9 mouse cellular contexts compared by ENCODE assay signal in the genomic region with DNA sequence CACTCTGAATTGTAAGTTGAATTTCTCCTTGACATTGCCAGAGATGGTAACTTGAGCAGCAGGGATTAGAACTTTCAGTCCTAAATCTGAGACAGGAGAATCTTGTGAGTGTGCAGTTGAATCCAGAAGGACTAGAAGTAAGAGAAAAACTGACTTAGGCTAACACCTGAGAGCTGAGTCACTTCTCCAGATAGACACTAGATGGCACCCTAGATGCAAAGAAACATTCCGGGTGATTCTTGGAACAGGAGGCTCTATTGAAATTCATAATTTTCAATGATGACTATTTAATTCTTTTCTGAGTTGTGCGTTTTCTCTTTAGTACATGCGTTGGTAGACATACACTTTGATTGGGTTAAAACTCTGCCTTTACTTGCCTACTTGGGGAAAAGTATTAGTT.
DNase-seq lines count a peak whose midpoint lies in the region; ATAC-seq and TF ChIP-seq lines count a peak whose summit lies in the region.
"Had no signal": no experiment of that assay in that cellular context is flagged by ENCODE, and none has a peak within 500 bp of the region (broad histone marks: within the 10 kb centered on the region; RNA-seq: fewer than 3 reads in every experiment).

No protein-coding gene starts in this region.

- H3K4me1 ChIP-seq in hindbrain, postnatal 0 days (ENCODE audit: insufficient read depth, low read length) = no peaks in the 10 kb centered on the region
- H3K4me1 ChIP-seq in hindbrain, embryonic 13.5 days (replicated peaks) = no peaks in the 10 kb centered on the region
- H3K4me1 ChIP-seq in midbrain, embryonic 14.5 days (ENCODE audit: control insufficient read depth, insufficient read depth, low read length) = no peaks in the 10 kb centered on the region
- H3K4me1 ChIP-seq in midbrain, embryonic 11.5 days (ENCODE audit: control insufficient read depth, insufficient read depth, low read length) = no peaks in the 10 kb centered on the region
- H3K4me1 ChIP-seq: embryonic facial prominence, embryonic 12.5 days had no signal

- no peaks in the 10 kb centered on the region for H3K9me3 ChIP-seq in hindbrain, postnatal 0 days (ENCODE audit: low read length)
- no peaks in the 10 kb centered on the region for H3K9me3 ChIP-seq in hindbrain, embryonic 13.5 days
- H3K9me3 ChIP-seq in midbrain, embryonic 14.5 days (ENCODE audit: control insufficient read depth, low read length) = no peaks in the 10 kb centered on the region
- no peaks in the 10 kb centered on the region for H3K9me3 ChIP-seq in midbrain, embryonic 11.5 days (ENCODE audit: control insufficient read depth, low read length)
- H3K9me3 ChIP-seq: embryonic facial prominence, embryonic 12.5 days had no signal

- no peak overlapping the region for H3K4me2 ChIP-seq in hindbrain, postnatal 0 days (ENCODE audit: low read depth, low read length)
- no peak overlapping the region for H3K4me2 ChIP-seq in hindbrain, embryonic 13.5 days
- H3K4me2 ChIP-seq in midbrain, embryonic 14.5 days (ENCODE audit: low read length) = no peak overlapping the region
- H3K4me2 ChIP-seq in midbrain, embryonic 11.5 days = no peak overlapping the region
- H3K4me2 ChIP-seq: embryonic facial prominence, embryonic 12.5 days had no signal

- 41% methylated on average over 3 of the region's 3 CpGs for WGBS in hindbrain, postnatal 0 days
- 44% methylated on average over 3 of the region's 3 CpGs for WGBS in hindbrain, embryonic 13.5 days
- 41% methylated on average over 3 of the region's 3 CpGs for WGBS in midbrain, embryonic 14.5 days
- 49% methylated on average over 3 of the region's 3 CpGs for WGBS in midbrain, embryonic 11.5 days

- no peaks in the 10 kb centered on the region for H3K36me3 ChIP-seq in hindbrain, postnatal 0 days (ENCODE audit: insufficient read depth, low read length)
- no peaks in the 10 kb centered on the region for H3K36me3 ChIP-seq in hindbrain, embryonic 13.5 days
- no peaks in the 10 kb centered on the region for H3K36me3 ChIP-seq in midbrain, embryonic 14.5 days (ENCODE audit: control insufficient read depth, insufficient read depth, low read length)
- no peaks in the 10 kb centered on the region for H3K36me3 ChIP-seq in midbrain, embryonic 11.5 days (ENCODE audit: control insufficient read depth, insufficient read depth, low read length)
- H3K36me3 ChIP-seq: embryonic facial prominence, embryonic 12.5 days had no signal

- H3K27me3 ChIP-seq in hindbrain, postnatal 0 days (ENCODE audit: insufficient read depth, low read length) = no peaks in the 10 kb centered on the region
- no peaks in the 10 kb centered on the region for H3K27me3 ChIP-seq in hindbrain, embryonic 13.5 days
- H3K27me3 ChIP-seq in midbrain, embryonic 14.5 days (ENCODE audit: control insufficient read depth, insufficient read depth, low read length) = no peaks in the 10 kb centered on the region
- no peaks in the 10 kb centered on the region for H3K27me3 ChIP-seq in midbrain, embryonic 11.5 days (ENCODE audit: control insufficient read depth, insufficient read depth, low read length)
- H3K27me3 ChIP-seq: embryonic facial prominence, embryonic 12.5 days had no signal

- TF ChIP-seq CTCF in hindbrain, postnatal 0 days (IDR thresholded peaks at IDR 0.05; ENCODE audit: low read depth) = peak; percentile 74

- peak; percentile 72 for DNase-seq in hindbrain, postnatal 0 days (ENCODE audit: low spot score)
- DNase-seq in midbrain, embryonic 14.5 days = peak; percentile 73
- no peak for DNase-seq in midbrain, embryonic 11.5 days (ENCODE audit: low spot score, missing footprints)
- peak; percentile 29 to 33 for DNase-seq in cerebellum, adult 18-20 months
- DNase-seq in retina, embryonic 14.5 days (ENCODE audit: low spot score) = peak; percentile 76
- DNase-seq in spleen, postnatal 4 days (ENCODE audit: low spot score in 2 of 2) = no peak
- DNase-seq: lung, adult 18-20 months had no signal

- H3K27ac ChIP-seq in hindbrain, postnatal 0 days = no peak overlapping the region
- no peak overlapping the region for H3K27ac ChIP-seq in hindbrain, embryonic 13.5 days
- H3K27ac ChIP-seq in midbrain, embryonic 14.5 days (replicated peaks; ENCODE audit: low read depth, low read length) = no peak overlapping the region
- H3K27ac ChIP-seq in midbrain, embryonic 11.5 days (ENCODE audit: low read depth, low read length) = no peak overlapping the region
- H3K27ac ChIP-seq: embryonic facial prominence, embryonic 12.5 days had no signal

- no peak for ATAC-seq in hindbrain, postnatal 0 days
- no peak for ATAC-seq in hindbrain, embryonic 13.5 days (ENCODE audit: low FRiP score)
- no peak for ATAC-seq in midbrain, embryonic 14.5 days (ENCODE audit: low FRiP score, low TSS enrichment)
- no peak for ATAC-seq in midbrain, embryonic 11.5 days (ENCODE audit: low FRiP score)

- no peak overlapping the region for H3K4me3 ChIP-seq in hindbrain, postnatal 0 days (ENCODE audit: low read length)
- no peak overlapping the region for H3K4me3 ChIP-seq in hindbrain, embryonic 13.5 days
- no peak overlapping the region for H3K4me3 ChIP-seq in midbrain, embryonic 14.5 days (replicated peaks; ENCODE audit: low read depth, low read length)
- no peak overlapping the region for H3K4me3 ChIP-seq in midbrain, embryonic 11.5 days (ENCODE audit: low read depth, low read length)
- H3K4me3 ChIP-seq: embryonic facial prominence, embryonic 12.5 days had no signal

- H3K9ac ChIP-seq in hindbrain, postnatal 0 days (replicated peaks; ENCODE audit: low read length) = no peak overlapping the region
- H3K9ac ChIP-seq in hindbrain, embryonic 13.5 days = no peak overlapping the region
- H3K9ac ChIP-seq in midbrain, embryonic 14.5 days (replicated peaks; ENCODE audit: low read length) = no peak overlapping the region
- H3K9ac ChIP-seq in midbrain, embryonic 11.5 days (ENCODE audit: low read length) = no peak overlapping the region
- H3K9ac ChIP-seq: embryonic facial prominence, embryonic 12.5 days had no signal

Comparison
In these comparisons a context has a peak if more than half of its experiments do, and no peak if none do; other contexts are left out.
1. DNase-seq: peak in hindbrain, postnatal 0 days (single experiment), midbrain, embryonic 14.5 days (single experiment), cerebellum, adult 18-20 months (2 of 2) and retina, embryonic 14.5 days (single experiment); none in midbrain, embryonic 11.5 days (single experiment) and spleen, postnatal 4 days (0 of 2).